Mouse (Mus musculus): ENCODE results near the gene Sesn2. TPM values are rescaled to one million over a fixed set of nuclear protein-coding genes. Genes with fewer than 3 reads are reported as not detected.
"Not testable (repeated sequence)": the region's sequence is repeated elsewhere in the genome, so short reads cannot be mapped to it uniquely, and the experiment has no call there.

Sesn2 gene
- 1 to 10 TPM in 2 of 3 experiments, under 1 TPM in 1; 0.56 to 4.6 (median 1.9) TPM for polyA plus RNA-seq (2017; shearing (Covaris generic))

GRCm38 (mm10) chr4:132510352-132510798 lies at the start of gene Sesn2:
Sesn2 (minus strand) TSS chr4:132510501.
- ATAC-seq = peak; percentile 92

GRCm38 (mm10) chr4:132555550-132555949 lies 45.2 kb upstream of the Sesn2 start:
- ATAC-seq = not testable (repeated sequence)

- no peak for ATAC-seq
Measured at GRCm38 (mm10) chr4:132554653-132555052, 44.4 kb upstream of the Sesn2 start.

GRCm38 (mm10) chr4:132554221-132554620 lies 43.9 kb upstream of the Sesn2 start:
- no peak for ATAC-seq

- ATAC-seq = peak; percentile 67
Measured at GRCm38 (mm10) chr4:132545851-132546250, 35.5 kb upstream of the Sesn2 start.

GRCm38 (mm10) chr4:132542724-132543123 lies 32.4 kb upstream of the Sesn2 start:
- no peak for ATAC-seq

GRCm38 (mm10) chr4:132541413-132541812 lies 31.1 kb upstream of the Sesn2 start:
- no peak for ATAC-seq

- no peak for ATAC-seq
Measured at GRCm38 (mm10) chr4:132539481-132539880, 29.2 kb upstream of the Sesn2 start.

- peak; percentile 61 for ATAC-seq
Measured at GRCm38 (mm10) chr4:132535406-132536121, 25.3 kb upstream of the Sesn2 start, which contains the start of gene Dnajc8. Dnajc8 (plus strand) TSS chr4:132535550.

- ATAC-seq = peak; percentile 93
Measured at GRCm38 (mm10) chr4:132532981-132533916, 22.9 kb upstream of the Sesn2 start, which contains the start of gene Atpif1. Atpif1 (minus strand) TSS chr4:132533659.

GRCm38 (mm10) chr4:132532496-132532895 lies 22.2 kb upstream of the Sesn2 start:
- ATAC-seq = no peak

- ATAC-seq = no peak
Measured at GRCm38 (mm10) chr4:132530033-132530804, 19.9 kb upstream of the Sesn2 start.

- no peak for ATAC-seq
Measured at GRCm38 (mm10) chr4:132529344-132529743, 19.0 kb upstream of the Sesn2 start.

- ATAC-seq = no peak
Measured at GRCm38 (mm10) chr4:132527917-132528522, 17.7 kb upstream of the Sesn2 start.

- ATAC-seq = peak; percentile 56
Measured at GRCm38 (mm10) chr4:132526678-132527077, 16.4 kb upstream of the Sesn2 start.

GRCm38 (mm10) chr4:132524808-132525207 lies 14.5 kb upstream of the Sesn2 start:
- ATAC-seq = no peak

- no peak for ATAC-seq
Measured at GRCm38 (mm10) chr4:132524321-132524741, 14.0 kb upstream of the Sesn2 start.

GRCm38 (mm10) chr4:132519188-132519587 lies 8.9 kb upstream of the Sesn2 start:
- ATAC-seq = no peak

GRCm38 (mm10) chr4:132518066-132518465 lies 7.8 kb upstream of the Sesn2 start:
- no peak for ATAC-seq

GRCm38 (mm10) chr4:132515369-132516155 lies 5.3 kb upstream of the Sesn2 start:
- ATAC-seq = peak; percentile 96

- peak; percentile 16 for ATAC-seq
Measured at GRCm38 (mm10) chr4:132514555-132515135, 4.3 kb upstream of the Sesn2 start.
